In the genomic region with DNA sequence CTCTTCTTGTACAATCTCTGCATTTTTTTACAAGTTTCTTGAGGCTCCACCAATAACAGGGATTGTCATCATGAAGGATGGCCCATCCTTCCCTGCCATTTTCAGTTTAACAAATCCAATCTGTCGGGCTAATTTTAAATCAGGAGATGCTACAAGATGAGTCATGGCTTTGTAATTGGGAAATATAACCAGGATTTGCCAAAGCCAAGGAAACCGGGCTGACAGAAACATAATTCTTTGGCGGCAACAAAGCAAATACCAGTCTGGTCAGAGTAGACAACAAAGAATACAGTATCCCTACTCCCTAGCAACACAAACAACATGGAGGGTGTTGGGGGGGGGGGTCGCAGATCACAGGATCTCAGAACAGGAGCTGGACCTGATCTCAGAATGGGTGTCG, we compare ENCODE assay signal across 13 mouse cellular contexts.
DNase-seq lines count a peak whose midpoint lies in the region; ATAC-seq and TF ChIP-seq lines count a peak whose summit lies in the region.
"Had no signal": no experiment of that assay in that cellular context is flagged by ENCODE, and none has a peak within 500 bp of the region (broad histone marks: within the 10 kb centered on the region; RNA-seq: fewer than 3 reads in every experiment).

No protein-coding gene starts in this region.

- no peak; the same call in 1 of the 2 replicates for ATAC-seq in forebrain, postnatal 0 days
- ATAC-seq in forebrain, embryonic 14.5 days, result no peak
- ATAC-seq in kidney, embryonic 15.5 days (replicated peaks; ENCODE audit: low FRiP score), result no peak
- ATAC-seq: hindbrain, embryonic 16.5 days had no signal

- DNase-seq in forebrain, postnatal 0 days, result peak; percentile 5
- DNase-seq in forebrain, embryonic 14.5 days (ENCODE audit: low spot score), result no peak
- no peak for DNase-seq in kidney, adult 18-20 months
- DNase-seq in 3134 (ENCODE audit: extremely low read depth, insufficient read length, low spot score), result peak; percentile 68
- DNase-seq in brain, adult 2 months (ENCODE audit: low read depth, low spot score), result peak; percentile 43
- DNase-seq in left cerebral cortex, adult 8-10 months (ENCODE audit: low spot score in 2 of 2), result no peak
- DNase-seq in left cerebral cortex, postnatal 36 days (ENCODE audit: low spot score in 2 of 2), result no peak
- DNase-seq: left cerebral cortex, postnatal 4 days; thymus, postnatal 36 days had no signal

- H3K36me3 ChIP-seq in forebrain, postnatal 0 days (ENCODE audit: insufficient read depth), result no peaks in the 10 kb centered on the region
- no peaks in the 10 kb centered on the region for H3K36me3 ChIP-seq in forebrain, embryonic 14.5 days (ENCODE audit: control insufficient read depth, insufficient read depth, low read length)
- H3K36me3 ChIP-seq in kidney, embryonic 15.5 days, result no peaks in the 10 kb centered on the region
- H3K36me3 ChIP-seq: heart, embryonic 15.5 days had no signal

- H3K9me3 ChIP-seq in forebrain, postnatal 0 days (ENCODE audit: low read length), result no peaks in the 10 kb centered on the region
- no peaks in the 10 kb centered on the region for H3K9me3 ChIP-seq in forebrain, embryonic 14.5 days (replicated peaks; ENCODE audit: control insufficient read depth, low read length)
- H3K9me3 ChIP-seq in kidney, embryonic 15.5 days (replicated peaks), result no peaks in the 10 kb centered on the region
- H3K9me3 ChIP-seq: heart, embryonic 15.5 days had no signal

- H3K4me3 ChIP-seq in forebrain, postnatal 0 days (ENCODE audit: low read depth, low read length), result no peak overlapping the region
- H3K4me3 ChIP-seq in forebrain, embryonic 14.5 days (ENCODE audit: low read depth, low read length), result no peak overlapping the region
- H3K4me3 ChIP-seq in kidney, embryonic 15.5 days (replicated peaks), result no peak overlapping the region
- H3K4me3 ChIP-seq: heart, embryonic 15.5 days; megakaryocyte, embryonic 14.5 days had no signal

- 77% methylated on average over 5 of the region's 5 CpGs for WGBS in forebrain, postnatal 0 days
- WGBS in forebrain, embryonic 14.5 days, result 89% methylated on average over 5 of the region's 5 CpGs
- WGBS in kidney, embryonic 15.5 days, result 52% methylated on average over 5 of the region's 5 CpGs

- H3K9ac ChIP-seq in forebrain, postnatal 0 days, result no peak overlapping the region
- H3K9ac ChIP-seq in forebrain, embryonic 14.5 days (ENCODE audit: low read length), result no peak overlapping the region
- H3K9ac ChIP-seq in kidney, embryonic 15.5 days, result no peak overlapping the region
- H3K9ac ChIP-seq: heart, embryonic 15.5 days had no signal

- no peaks in the 10 kb centered on the region for H3K4me1 ChIP-seq in forebrain, postnatal 0 days (ENCODE audit: insufficient read depth)
- no peaks in the 10 kb centered on the region for H3K4me1 ChIP-seq in forebrain, embryonic 14.5 days (ENCODE audit: control insufficient read depth, insufficient read depth, low read length)
- H3K4me1 ChIP-seq in kidney, embryonic 15.5 days, result no peaks in the 10 kb centered on the region; the same call in 1 of the 2 replicates
- H3K4me1 ChIP-seq: heart, embryonic 15.5 days; megakaryocyte, embryonic 14.5 days had no signal

- intact Hi-C loops in left cerebral cortex, postnatal 36 days (cut with DNase I), result no loop called here

- no peaks in the 10 kb centered on the region for H3K27me3 ChIP-seq in forebrain, postnatal 0 days (ENCODE audit: insufficient read depth, low read length)
- no peaks in the 10 kb centered on the region for H3K27me3 ChIP-seq in forebrain, embryonic 14.5 days (replicated peaks; ENCODE audit: control insufficient read depth, insufficient read depth, low read length)
- H3K27me3 ChIP-seq in kidney, embryonic 15.5 days, result no peaks in the 10 kb centered on the region
- H3K27me3 ChIP-seq: heart, embryonic 15.5 days; megakaryocyte, embryonic 14.5 days had no signal

- H3K27ac ChIP-seq in forebrain, postnatal 0 days (ENCODE audit: low read depth, low read length), result no peak overlapping the region
- no peak overlapping the region for H3K27ac ChIP-seq in forebrain, embryonic 14.5 days (ENCODE audit: low read depth, low read length)
- H3K27ac ChIP-seq in kidney, embryonic 15.5 days, result no peak overlapping the region
- H3K27ac ChIP-seq: heart, embryonic 15.5 days had no signal

- TF ChIP-seq CTCF in forebrain, postnatal 0 days (IDR thresholded peaks at IDR 0.05; ENCODE audit: low read depth), result no peak

- H3K4me2 ChIP-seq in forebrain, postnatal 0 days (ENCODE audit: low read depth), result no peak overlapping the region
- no peak overlapping the region for H3K4me2 ChIP-seq in forebrain, embryonic 14.5 days (ENCODE audit: low read length)
- 0 out of 2 replicates have a peak overlapping the region, but pooled peaks have one; percentile 27 for H3K4me2 ChIP-seq in kidney, embryonic 15.5 days
- H3K4me2 ChIP-seq: heart, embryonic 15.5 days had no signal

Comparison
In these comparisons a context has a peak if more than half of its experiments do, and no peak if none do; other contexts are left out.
1. DNase-seq: peak in forebrain, postnatal 0 days (single experiment), 3134 (single experiment) and brain, adult 2 months (single experiment); none in forebrain, embryonic 14.5 days (single experiment), kidney, adult 18-20 months (single experiment), left cerebral cortex, adult 8-10 months (0 of 2) and left cerebral cortex, postnatal 36 days (0 of 2).